ENCODE assay signal across 15 mouse cellular contexts in genomic region chr5:69844809-69845208, GRCm38 (mm10).
"Had no signal": no experiment of that assay in that cellular context is flagged by ENCODE, and none has a peak within 500 bp of the region (broad histone marks: within the 10 kb centered on the region; RNA-seq: fewer than 3 reads in every experiment).

No protein-coding gene starts in this region.

- DNase-seq: kidney, postnatal 4 days; lung, adult 2 months; lung, postnatal 36 days; midbrain, embryonic 14.5 days; right cerebral cortex, adult 18-20 months; right cerebral cortex, postnatal 25 days; thymus, postnatal 4 days had no signal

- H3K4me1 ChIP-seq: limb, embryonic 10.5 days; liver, embryonic 15.5 days; midbrain, embryonic 10.5 days; neural tube, embryonic 15.5 days had no signal

- H3K27ac ChIP-seq: left cerebral cortex, adult 2 months; limb, embryonic 10.5 days; liver, embryonic 15.5 days; midbrain, embryonic 10.5 days; neural tube, embryonic 15.5 days had no signal

- H3K4me2 ChIP-seq: liver, embryonic 11.5 days; liver, embryonic 15.5 days; neural tube, embryonic 15.5 days had no signal

- H3K9ac ChIP-seq: liver, embryonic 15.5 days; neural tube, embryonic 15.5 days had no signal

- H3K4me3 ChIP-seq: left cerebral cortex, adult 2 months; limb, embryonic 10.5 days; liver, embryonic 15.5 days; midbrain, embryonic 10.5 days; myocyte; neural tube, embryonic 15.5 days had no signal

- H3K27me3 ChIP-seq: liver, embryonic 15.5 days; neural tube, embryonic 15.5 days had no signal

- H3K36me3 ChIP-seq: limb, embryonic 10.5 days; liver, embryonic 15.5 days; midbrain, embryonic 10.5 days; neural tube, embryonic 15.5 days had no signal

- H3K9me3 ChIP-seq: limb, embryonic 10.5 days; liver, embryonic 15.5 days; midbrain, embryonic 10.5 days; neural tube, embryonic 15.5 days had no signal

- ATAC-seq: lung, postnatal 0 days had no signal
